Mouse (Mus musculus) kidney, postnatal 25 days (tissue): ENCODE data around the gene Tgif2.
"Not testable (repeated sequence)": the region's sequence is repeated elsewhere in the genome, so short reads cannot be mapped to it uniquely, and the experiment has no call there.

ENCODE experiments used
- DNase-seq, 2 experiments: peaks; one replicate each; pipeline ENCODE4 v3.0.0; 2021; ENCODE audit warnings: mixed read lengths in 2 of 2

Gene Tgif2

GRCm38 (mm10) chr2:156839319-156840191 lies at the start of gene Tgif2:
Gene Tgif2 (plus strand): TSS chr2:156840007.
- peak; percentile 71 to 82 for DNase-seq

GRCm38 (mm10) chr2:156798516-156798915 lies 41.3 kb upstream of the Tgif2 start:
- peak; percentile 62 for DNase-seq

GRCm38 (mm10) chr2:156801045-156801444 lies 38.8 kb upstream of the Tgif2 start:
- no peak for DNase-seq

GRCm38 (mm10) chr2:156802116-156802515 lies 37.7 kb upstream of the Tgif2 start:
- DNase-seq = peak; percentile 17 to 40

- no peak for DNase-seq
These were observed 36.0 kb upstream of the Tgif2 start for GRCm38 (mm10) chr2:156803698-156804372.

- DNase-seq = no peak
These were observed 35.2 kb upstream of the Tgif2 start for GRCm38 (mm10) chr2:156804589-156804988.

- DNase-seq = no peak
These were observed 32.9 kb upstream of the Tgif2 start for GRCm38 (mm10) chr2:156806886-156807285.

GRCm38 (mm10) chr2:156809579-156809978 lies 30.2 kb upstream of the Tgif2 start:
- peak; percentile 58 to 87 for DNase-seq

- DNase-seq = peak; percentile 34 to 51
These were observed 29.1 kb upstream of the Tgif2 start for GRCm38 (mm10) chr2:156810716-156811115.

- DNase-seq = peak in 1 of 2 experiments; percentile 8
These were observed 28.3 kb upstream of the Tgif2 start for GRCm38 (mm10) chr2:156811556-156811955.

- peak; percentile 57 to 76 for DNase-seq
These were observed 25.4 kb upstream of the Tgif2 start for GRCm38 (mm10) chr2:156814344-156814801.

GRCm38 (mm10) chr2:156814893-156815292 lies 24.9 kb upstream of the Tgif2 start:
- DNase-seq = no peak

GRCm38 (mm10) chr2:156815412-156815811 lies 24.4 kb upstream of the Tgif2 start:
- no peak for DNase-seq

- no peak for DNase-seq
These were observed 23.7 kb upstream of the Tgif2 start for GRCm38 (mm10) chr2:156816116-156816515.

- not testable (repeated sequence) for DNase-seq
These were observed 14.7 kb upstream of the Tgif2 start for GRCm38 (mm10) chr2:156825128-156825527.

- DNase-seq = no peak
These were observed 5.5 kb upstream of the Tgif2 start for GRCm38 (mm10) chr2:156834336-156834735.

GRCm38 (mm10) chr2:156838839-156839238 lies 968 bp upstream of the Tgif2 start:
- no peak for DNase-seq

- DNase-seq = peak; percentile 30 to 46
These were observed 657 bp downstream of the Tgif2 start for GRCm38 (mm10) chr2:156840301-156841027.

GRCm38 (mm10) chr2:156841028-156841840 lies 1.4 kb downstream of the Tgif2 start:
- peak; percentile 66 to 78 for DNase-seq

GRCm38 (mm10) chr2:156841841-156842706 lies 2.3 kb downstream of the Tgif2 start:
- DNase-seq = peak; percentile 65

GRCm38 (mm10) chr2:156842711-156843110 lies 2.9 kb downstream of the Tgif2 start:
- no peak for DNase-seq
